Mouse (Mus musculus) forebrain, embryonic 11.5 days (tissue): ENCODE results near the gene Htr6. TPM values are rescaled to one million over a fixed set of nuclear protein-coding genes. Genes with fewer than 3 reads are reported as not detected.
A peak's percentile ranks its signal among the peaks of the same experiment; 100 is the strongest.

Source experiments
- ATAC-seq: fragments of 200-750 bp; cut with Nextera tagmentation; replicated peaks from 2 replicates; pipeline ENCODE4 v1.8.0; 2017; ENCODE audit warnings: moderate TSS enrichment; ENCODE audit not compliant: low FRiP score
- DNase-seq: peaks from one replicate; pipeline ENCODE4 v3.0.0-alpha.2; 2017; ENCODE audit warnings: low spot score
- H3K27ac ChIP-seq: fragments of 300-500 bp; sonication (generic); 2 replicates; pipeline ENCODE4 v1.5.1; 2014; ENCODE audit warnings: low read depth, low read length
- H3K27me3 ChIP-seq: fragments of 300-500 bp; sonication (generic); 2 replicates; pipeline ENCODE4 v1.6.1; 2014; ENCODE audit warnings: mild to moderate bottlenecking, low read length, mixed read lengths; ENCODE audit not compliant: control insufficient read depth, insufficient read depth
- H3K36me3 ChIP-seq: fragments of 300-500 bp; sonication (generic); 2 replicates; pipeline ENCODE4 v1.6.1; 2014; ENCODE audit warnings: mild to moderate bottlenecking, low read length, moderate library complexity, mixed read lengths; ENCODE audit not compliant: control insufficient read depth, insufficient read depth
- H3K4me1 ChIP-seq: fragments of 300-500 bp; sonication (generic); replicated peaks from 2 replicates; pipeline ENCODE4 v1.6.1; 2014; ENCODE audit warnings: low read length, mixed read lengths; ENCODE audit not compliant: control insufficient read depth, insufficient read depth
- H3K4me2 ChIP-seq: fragments of 300-500 bp; sonication (generic); 2 replicates; pipeline ENCODE4 v1.6.1; 2014; ENCODE audit warnings: low read depth, mild to moderate bottlenecking, low read length, moderate library complexity, mixed read lengths; ENCODE audit not compliant: severe bottlenecking
- H3K4me3 ChIP-seq: fragments of 300-500 bp; sonication (generic); 2 replicates; pipeline ENCODE4 v1.5.1; 2014; ENCODE audit warnings: low read depth, low read length
- H3K9ac ChIP-seq: fragments of 300-500 bp; sonication (generic); 2 replicates; pipeline ENCODE4 v1.6.1; 2014; ENCODE audit warnings: low read length
- H3K9me3 ChIP-seq: fragments of 300-500 bp; sonication (generic); 2 replicates; pipeline ENCODE4 v1.6.1; 2016; ENCODE audit warnings: low read length, mixed read lengths; ENCODE audit not compliant: control insufficient read depth
- WGBS: fragments of 180-500 bp; shearing (Covaris S2); extraction: QIAGEN DNeasy Blood & Tissue Kit; methylation state at CpG from one replicate; pipeline ENCODE4 v1.1.7; 2014; 5-methylcytosine and 5-hydroxymethylcytosine counted together
- polyA plus RNA-seq: library from polyadenylated mRNA; unstranded; fragments of >200 nt; fragmentation: Nextera tagmentation; extraction: Ambion mirVana; gene quantifications from 2 replicates; pipeline ENCODE4 v1.2.1, GENCODE M21; 2014

Gene Htr6
- polyA plus RNA-seq, 1 experiment from 2014 or later: 0.27 TPM

- Histone ChIP-seq H3K9ac (peak overlapping the region; percentile 55), H3K27me3 (peaks cover 41% of the 10 kb centered on the region), H3K36me3 (no peaks in the 10 kb centered on the region), H3K4me3 (peak overlapping the region; percentile 45), H3K27ac (no peak overlapping the region), H3K4me1 (peaks cover 6% of the 10 kb centered on the region; the same call in 1 of the 2 replicates), H3K9me3 (peaks cover 5% of the 10 kb centered on the region; the same call in 1 of the 2 replicates), H3K4me2 (peak overlapping the region; percentile 65)
- DNase-seq: no peak
- no peak for ATAC-seq
- WGBS: 5% methylated on average over 28 of the region's 28 CpGs
Observed at GRCm38 (mm10) chr4:139091478-139092355, 16.3 kb upstream of the Htr6 start.

DNA sequence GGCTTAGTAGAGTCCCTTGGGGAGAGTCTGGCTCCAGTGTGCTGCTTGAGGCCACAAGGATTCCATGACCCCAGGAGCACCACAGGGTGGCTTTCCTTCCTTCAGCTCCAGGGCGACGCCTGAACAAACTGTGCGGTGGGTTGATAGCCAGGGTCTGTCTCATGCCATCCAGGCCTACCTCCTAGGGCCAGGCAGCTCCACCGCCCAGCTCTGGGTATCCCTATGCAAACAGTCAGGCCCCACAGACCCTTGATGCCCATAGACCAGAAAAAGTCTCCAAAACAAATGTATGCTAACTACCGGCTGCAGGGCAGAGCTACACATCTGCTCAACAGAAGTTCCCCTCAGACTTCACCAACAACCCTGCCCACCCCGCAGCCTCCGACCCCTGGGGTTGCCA is 15.7 kb upstream of the Htr6 start:
- Histone ChIP-seq H3K36me3 (no peaks in the 10 kb centered on the region), H3K9me3 (peaks cover 5% of the 10 kb centered on the region; the same call in 1 of the 2 replicates), H3K4me2 (0 out of 2 replicates have a peak overlapping the region, but pooled peaks have one; percentile 9), H3K27ac (no peak overlapping the region), H3K4me1 (peaks cover 6% of the 10 kb centered on the region; the same call in 1 of the 2 replicates), H3K9ac (no peak overlapping the region), H3K27me3 (peaks cover 41% of the 10 kb centered on the region), H3K4me3 (no peak overlapping the region; the same call in 1 of the 2 replicates)
- no peak for ATAC-seq
- no peak for DNase-seq
- 39% methylated on average over 7 of the region's 7 CpGs for WGBS

GRCm38 (mm10) chr4:139090303-139090940 is 15.1 kb upstream of the Htr6 start:
- H3K9ac ChIP-seq: no peak overlapping the region
- no peak for ATAC-seq
- 67% methylated on average over 15 of the region's 15 CpGs for WGBS
- no peaks in the 10 kb centered on the region for H3K36me3 ChIP-seq
- H3K27ac ChIP-seq: no peak overlapping the region
- peaks cover 5% of the 10 kb centered on the region; the same call in 1 of the 2 replicates for H3K9me3 ChIP-seq
- no peak overlapping the region for H3K4me3 ChIP-seq
- no peak overlapping the region for H3K4me2 ChIP-seq
- peaks cover 6% of the 10 kb centered on the region; the same call in 1 of the 2 replicates for H3K4me1 ChIP-seq
- no peak for DNase-seq
- peaks cover 41% of the 10 kb centered on the region for H3K27me3 ChIP-seq

DNA sequence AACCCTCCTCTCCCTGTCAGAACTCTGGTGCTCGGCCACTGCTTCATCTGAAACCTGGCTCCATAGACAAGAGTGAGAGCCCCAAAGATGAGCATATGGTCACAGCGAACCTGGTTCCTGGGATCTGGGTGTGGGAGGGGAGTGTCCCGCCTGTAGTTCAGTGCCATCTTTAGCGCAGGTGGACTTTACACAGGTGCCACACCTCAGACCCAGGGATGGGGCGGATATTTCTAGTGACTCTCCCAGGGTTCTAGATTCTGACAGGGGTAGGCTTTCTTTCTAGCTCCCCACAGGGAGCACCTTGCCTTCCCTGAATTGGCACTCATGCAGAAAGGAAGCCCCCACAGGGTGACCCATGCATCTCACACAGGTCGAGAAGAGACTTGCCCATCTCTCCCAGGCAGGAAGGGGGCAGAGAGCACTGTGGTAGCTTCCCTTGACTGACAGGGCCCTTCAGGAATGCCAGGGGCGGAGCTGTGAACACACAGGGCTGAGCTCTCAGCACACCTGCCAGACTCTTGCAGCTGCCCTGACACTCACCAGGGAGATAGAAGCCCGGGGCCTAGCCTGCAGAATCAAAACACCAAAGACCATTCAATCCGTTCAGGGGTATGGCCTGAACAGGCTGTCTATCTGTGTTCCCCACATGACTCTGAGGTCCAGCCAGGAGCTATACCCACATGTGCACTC is 13.8 kb upstream of the Htr6 start:
- no peak overlapping the region for H3K4me3 ChIP-seq
- H3K36me3 ChIP-seq: no peaks in the 10 kb centered on the region
- WGBS: 59% methylated on average over 9 of the region's 9 CpGs
- no peak overlapping the region for H3K4me2 ChIP-seq
- ATAC-seq (no peak), DNase-seq (no peak)
- no peaks in the 10 kb centered on the region for H3K9me3 ChIP-seq
- no peak overlapping the region for H3K27ac ChIP-seq
- H3K9ac ChIP-seq: no peak overlapping the region
- peaks cover 6% of the 10 kb centered on the region; the same call in 1 of the 2 replicates for H3K4me1 ChIP-seq
- H3K27me3 ChIP-seq: peaks cover 39% of the 10 kb centered on the region

DNA sequence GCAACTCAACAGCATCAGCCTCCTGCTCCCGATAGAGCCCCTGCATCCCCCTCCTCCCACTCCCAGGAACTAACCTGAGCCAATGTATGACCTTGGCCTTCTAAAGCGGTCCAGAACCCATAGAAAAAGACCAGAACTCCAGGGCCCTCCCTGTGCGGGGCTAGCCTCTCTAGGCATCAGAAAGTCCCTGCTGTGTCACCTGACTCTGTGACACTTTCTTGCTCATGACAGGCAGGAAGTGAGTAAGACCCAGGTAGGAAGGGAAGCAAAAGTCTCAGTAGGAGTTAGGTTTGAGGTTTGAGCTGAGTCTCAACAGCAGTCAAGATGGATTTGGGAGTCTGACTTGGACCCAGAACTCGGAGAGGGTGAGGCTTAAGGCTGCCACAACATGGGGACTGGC is 11.6 kb upstream of the Htr6 start:
- no peak for ATAC-seq
- Histone ChIP-seq H3K9ac (no peak overlapping the region), H3K4me3 (no peak overlapping the region), H3K36me3 (no peaks in the 10 kb centered on the region), H3K4me2 (no peak overlapping the region), H3K27me3 (peaks cover 17% of the 10 kb centered on the region), H3K9me3 (no peaks in the 10 kb centered on the region), H3K4me1 (peaks cover 9% of the 10 kb centered on the region), H3K27ac (no peak overlapping the region)
- DNase-seq: no peak
- WGBS: 70% methylated on average over 4 of the region's 4 CpGs

DNA sequence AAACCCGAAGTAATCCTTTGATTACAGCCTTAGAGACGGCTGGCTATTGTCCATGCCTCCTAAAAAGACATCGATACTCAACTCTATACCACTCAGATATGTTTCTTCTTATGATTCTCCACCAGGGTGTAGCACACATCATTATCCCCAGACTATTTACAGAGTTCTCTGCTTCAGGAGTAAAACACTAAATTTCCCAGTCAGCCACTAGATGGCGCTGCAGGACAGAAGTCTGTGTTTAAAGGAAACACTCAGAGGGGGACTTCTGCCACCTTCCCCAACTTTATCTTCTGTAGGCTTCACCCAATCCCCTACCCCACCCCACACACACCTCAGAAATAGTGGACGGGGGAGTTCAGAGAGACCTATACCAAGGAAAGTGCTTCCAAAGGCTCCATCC is 10.7 kb upstream of the Htr6 start:
- Histone ChIP-seq H3K27ac (no peak overlapping the region), H3K27me3 (peaks cover 8% of the 10 kb centered on the region; the same call in 1 of the 2 replicates), H3K9ac (no peak overlapping the region), H3K36me3 (no peaks in the 10 kb centered on the region), H3K9me3 (no peaks in the 10 kb centered on the region), H3K4me1 (peaks cover 9% of the 10 kb centered on the region), H3K4me2 (no peak overlapping the region), H3K4me3 (no peak overlapping the region)
- DNase-seq (peak; percentile 90), ATAC-seq (0 out of 2 replicates have a peak, but pooled peaks have one; percentile 42)
- WGBS: 21% methylated on average over 5 of the region's 5 CpGs

DNA sequence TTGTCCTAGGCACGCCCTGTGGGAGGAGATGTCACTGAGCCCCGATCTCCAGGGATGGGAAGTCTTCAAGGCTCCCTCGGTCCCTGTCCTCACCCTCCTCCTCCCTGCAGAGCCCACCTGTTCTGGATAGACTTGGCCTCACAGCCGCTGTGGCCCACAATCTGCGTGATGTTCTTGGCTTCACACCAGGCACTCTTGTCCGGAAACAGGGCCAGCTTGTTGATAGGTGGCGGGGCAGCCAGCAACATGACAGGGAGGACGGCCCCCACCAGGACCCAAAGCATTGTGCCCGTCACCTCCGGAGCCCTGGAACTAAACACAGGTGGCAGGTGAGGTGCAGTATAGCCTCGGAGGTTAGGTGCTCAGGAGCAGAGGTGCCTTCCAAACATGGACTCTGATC is 10.0 kb upstream of the Htr6 start:
- Histone ChIP-seq H3K9me3 (no peaks in the 10 kb centered on the region), H3K4me3 (no peak overlapping the region), H3K27me3 (peaks cover 2% of the 10 kb centered on the region; the same call in 1 of the 2 replicates), H3K27ac (no peak overlapping the region), H3K9ac (no peak overlapping the region), H3K36me3 (no peaks in the 10 kb centered on the region), H3K4me1 (peaks cover 9% of the 10 kb centered on the region), H3K4me2 (no peak overlapping the region)
- no peak for ATAC-seq
- 73% methylated on average over 11 of the region's 11 CpGs for WGBS
- no peak for DNase-seq
